Mouse (Mus musculus) brain, adult 2 months (tissue): ENCODE results near the gene Copz1.
A peak's percentile ranks its signal among the peaks of the same experiment; 100 is the strongest.
"Not testable (repeated sequence)": the region's sequence is repeated elsewhere in the genome, so short reads cannot be mapped to it uniquely, and the experiment has no call there.

Source experiments
- DNase-seq: peaks from one replicate; pipeline ENCODE4 v3.0.0; 2011; ENCODE audit warnings: low read depth, low spot score

Gene Copz1

DNA sequence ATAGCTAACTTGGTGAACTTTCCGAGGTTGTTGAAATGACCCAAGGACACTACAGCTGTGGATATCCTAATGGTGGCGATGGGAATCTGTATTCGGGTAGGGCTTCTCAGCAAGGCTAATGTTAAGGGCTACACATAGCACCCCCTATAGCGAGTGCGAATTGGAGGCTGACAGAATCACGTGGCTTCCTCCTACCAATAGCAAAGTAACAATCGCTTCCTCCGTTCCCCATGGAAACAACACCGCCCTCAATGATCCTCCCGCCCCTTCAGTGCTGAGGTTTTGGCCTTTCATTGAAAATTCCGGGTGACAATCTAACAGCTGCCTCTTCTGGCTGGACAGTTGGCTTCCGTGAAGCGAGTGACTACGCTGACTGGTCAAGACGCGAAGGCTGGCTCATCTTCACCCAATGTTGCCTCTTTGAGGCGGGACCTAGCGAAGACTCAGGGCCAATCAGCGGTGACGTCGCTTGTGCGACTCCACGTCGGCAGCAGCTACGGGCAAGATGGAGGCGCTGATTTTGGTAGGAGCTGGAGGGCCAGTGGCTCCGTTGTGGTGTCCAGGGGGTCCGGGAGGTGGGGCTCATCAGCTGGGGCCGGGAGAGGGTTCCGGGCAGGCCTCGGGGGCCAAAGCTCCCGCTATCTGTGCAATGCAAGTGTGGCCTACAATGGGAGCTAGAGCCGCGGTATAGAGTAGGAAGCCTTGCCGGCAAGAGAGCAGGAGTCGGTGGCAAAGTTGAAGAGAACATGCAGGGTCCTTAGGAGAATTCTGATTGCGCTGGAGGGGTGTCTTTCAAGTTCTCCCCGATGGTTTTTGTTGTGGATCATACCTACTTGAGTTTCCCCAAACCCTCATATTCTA is at the start of gene Copz1:
Gene Copz1 (plus strand): TSS at position 296 of the 861 bp plus-strand sequence.
- peak; percentile 100 for DNase-seq

DNA sequence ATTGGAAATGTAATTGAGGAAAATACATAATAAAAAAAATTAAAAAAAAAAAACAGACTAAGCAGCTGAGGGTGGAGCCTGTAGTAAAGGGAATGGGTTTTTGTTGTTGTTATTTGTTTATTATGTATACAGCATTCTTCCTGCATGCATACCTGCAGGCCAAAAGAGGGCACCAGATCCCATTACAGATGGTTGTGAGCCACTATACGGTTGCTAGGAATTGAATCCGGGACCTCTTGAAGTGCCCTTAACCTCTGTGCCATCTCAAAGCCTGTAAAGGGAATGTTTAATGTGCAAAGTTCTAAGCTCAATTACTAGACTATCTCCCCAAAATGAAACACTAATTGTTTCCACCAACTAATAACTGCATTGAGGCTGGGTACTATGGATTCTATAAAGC is 48.4 kb upstream of the Copz1 start:
- no peak for DNase-seq

GRCm38 (mm10) chr15:103227022-103227421 is 45.5 kb upstream of the Copz1 start:
- DNase-seq: no peak

GRCm38 (mm10) chr15:103227572-103227971 is 44.9 kb upstream of the Copz1 start:
- DNase-seq: no peak

DNA sequence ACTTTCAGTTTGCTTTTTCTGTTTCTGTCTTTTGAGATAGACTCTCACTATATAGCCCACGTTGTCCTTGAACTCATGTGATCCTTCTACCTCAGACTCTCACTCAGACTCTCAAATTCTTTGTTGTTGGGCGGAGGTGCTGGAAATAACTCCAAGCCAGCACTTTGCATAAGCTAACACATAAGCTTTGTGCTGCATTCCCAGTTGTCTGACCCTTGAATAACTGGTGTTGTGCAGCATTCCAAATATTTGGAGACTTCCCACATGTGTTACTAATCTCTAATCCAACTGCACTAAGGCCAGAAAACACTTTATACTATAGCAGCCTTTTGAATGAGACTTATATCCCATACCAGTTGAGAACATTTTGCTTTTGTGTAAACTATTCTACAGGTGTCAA is 43.6 kb upstream of the Copz1 start:
- DNase-seq: no peak

- peak; percentile 71 for DNase-seq
Measured at GRCm38 (mm10) chr15:103233119-103233518, 39.4 kb upstream of the Copz1 start.

- DNase-seq: no peak
Measured at GRCm38 (mm10) chr15:103237295-103237694, 35.2 kb upstream of the Copz1 start.

DNA sequence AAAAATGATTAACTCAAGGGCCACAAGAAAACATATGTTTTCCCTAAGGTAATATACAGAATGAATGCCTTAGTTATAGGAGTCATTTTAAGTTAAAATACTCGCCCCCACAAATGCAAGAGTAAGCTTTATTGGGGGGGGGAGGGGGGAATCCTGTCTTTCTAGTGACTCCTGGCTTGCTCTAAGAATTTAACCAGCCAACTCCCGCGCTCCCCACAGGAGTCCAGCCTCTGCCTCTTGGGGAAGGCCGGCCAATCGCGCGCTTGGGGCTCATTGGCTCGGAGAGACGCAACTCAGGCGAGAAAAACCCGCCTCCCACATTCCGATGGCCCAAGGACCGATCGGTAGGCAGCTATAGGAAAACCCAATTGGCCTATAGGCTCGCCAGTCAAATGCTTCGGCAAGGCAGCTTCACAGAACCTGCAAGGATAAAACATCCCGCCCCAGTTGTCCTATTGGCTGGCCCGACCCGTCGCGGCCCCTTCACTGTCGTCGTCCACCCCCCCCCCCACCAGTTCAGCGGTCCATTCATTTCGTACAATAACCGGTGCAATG is 33.3 kb upstream of the Copz1 start:
- peak; percentile 99 for DNase-seq

DNA sequence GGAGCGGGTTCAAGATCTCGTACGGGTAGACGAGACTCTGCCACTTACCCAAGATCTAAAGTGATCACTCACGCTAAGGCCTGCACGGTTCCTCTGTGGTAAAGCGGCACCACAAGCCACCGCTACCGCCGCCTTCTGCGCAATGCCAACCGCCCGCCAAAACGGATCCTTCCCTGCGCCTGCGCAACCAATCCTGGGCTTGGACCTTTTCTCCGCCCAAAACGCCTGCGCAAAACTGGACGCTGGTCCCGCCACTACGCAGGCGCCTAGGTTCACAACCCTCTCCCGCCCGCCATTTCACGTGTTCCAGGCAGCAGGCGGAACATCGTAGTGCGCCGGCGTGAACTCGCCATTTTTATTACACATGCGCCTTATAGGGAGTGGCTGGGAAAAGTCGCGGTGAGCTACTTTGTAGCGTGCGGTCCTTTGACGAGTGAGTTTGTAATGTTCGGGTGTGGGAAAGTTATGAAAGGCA is 32.8 kb upstream of the Copz1 start, which contains the start of gene Cbx5:
Gene Cbx5 (minus strand): TSS at position 132 of the 475 bp plus-strand sequence.
- peak; percentile 99 for DNase-seq

GRCm38 (mm10) chr15:103240160-103241028 is 32.1 kb upstream of the Copz1 start, which contains the start of gene Hnrnpa1:
Gene Hnrnpa1 (plus strand): TSS chr15:103240432.
- peak; percentile 100 for DNase-seq

DNA sequence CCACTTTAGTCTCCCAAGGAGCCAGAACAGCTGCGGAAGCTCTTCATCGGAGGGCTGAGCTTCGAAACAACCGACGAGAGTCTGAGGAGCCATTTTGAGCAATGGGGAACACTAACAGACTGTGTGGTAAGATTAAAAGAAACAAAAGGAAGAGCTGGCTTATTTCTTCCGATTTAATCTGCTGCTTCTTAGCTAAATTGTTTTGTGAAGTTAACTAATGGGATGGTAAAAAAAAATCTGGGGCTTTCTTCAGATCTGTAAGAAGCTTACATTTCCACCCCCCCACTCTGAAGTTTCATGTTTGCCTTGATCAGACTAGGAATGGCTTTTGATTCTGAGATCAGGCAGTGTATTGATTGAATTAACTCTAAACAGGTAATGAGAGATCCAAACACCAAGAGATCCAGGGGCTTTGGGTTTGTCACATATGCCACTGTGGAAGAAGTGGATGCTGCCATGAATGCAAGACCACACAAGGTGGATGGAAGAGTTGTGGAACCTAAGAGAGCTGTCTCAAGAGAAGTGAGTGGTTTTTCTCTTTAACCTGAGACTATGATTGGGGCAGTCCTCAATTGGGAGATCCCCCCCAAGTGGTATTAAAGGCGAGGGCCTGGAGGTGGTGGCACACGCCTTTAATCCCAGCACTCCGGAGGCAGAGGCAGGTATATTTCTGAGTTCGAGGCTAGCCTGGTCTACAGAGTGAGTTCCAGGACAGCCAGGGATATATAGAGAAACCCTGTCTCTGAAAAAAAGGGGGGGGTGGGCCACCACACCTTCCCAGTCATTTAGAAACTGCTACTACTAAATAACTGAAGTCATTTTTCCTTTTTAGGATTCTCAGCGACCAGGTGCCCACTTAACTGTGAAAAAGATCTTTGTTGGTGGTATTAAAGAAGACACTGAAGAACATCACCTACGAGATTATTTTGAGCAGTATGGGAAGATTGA is 31.2 kb upstream of the Copz1 start:
- DNase-seq: not testable (repeated sequence)

DNA sequence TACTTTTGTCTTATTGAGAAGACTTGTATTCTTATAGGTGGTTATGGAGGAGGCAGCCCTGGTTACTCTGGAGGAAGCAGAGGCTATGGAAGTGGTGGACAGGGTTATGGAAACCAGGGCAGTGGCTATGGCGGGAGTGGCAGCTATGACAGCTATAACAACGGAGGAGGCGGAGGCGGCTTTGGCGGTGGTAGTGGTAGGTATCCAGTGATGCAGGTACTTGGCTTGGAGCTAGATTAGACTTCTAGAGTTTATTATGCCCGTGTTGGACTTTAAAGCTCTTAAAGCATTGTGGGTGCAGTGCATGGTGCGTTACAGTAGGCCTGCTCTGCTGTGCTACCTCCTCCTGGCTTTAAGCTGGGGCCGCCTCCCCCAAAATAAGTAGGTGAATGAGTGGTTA is 29.6 kb upstream of the Copz1 start:
- DNase-seq: no peak

- DNase-seq: no peak
Measured at GRCm38 (mm10) chr15:103245616-103246015, 26.9 kb upstream of the Copz1 start.

GRCm38 (mm10) chr15:103247078-103247781 is 25.3 kb upstream of the Copz1 start:
- no peak for DNase-seq

DNA sequence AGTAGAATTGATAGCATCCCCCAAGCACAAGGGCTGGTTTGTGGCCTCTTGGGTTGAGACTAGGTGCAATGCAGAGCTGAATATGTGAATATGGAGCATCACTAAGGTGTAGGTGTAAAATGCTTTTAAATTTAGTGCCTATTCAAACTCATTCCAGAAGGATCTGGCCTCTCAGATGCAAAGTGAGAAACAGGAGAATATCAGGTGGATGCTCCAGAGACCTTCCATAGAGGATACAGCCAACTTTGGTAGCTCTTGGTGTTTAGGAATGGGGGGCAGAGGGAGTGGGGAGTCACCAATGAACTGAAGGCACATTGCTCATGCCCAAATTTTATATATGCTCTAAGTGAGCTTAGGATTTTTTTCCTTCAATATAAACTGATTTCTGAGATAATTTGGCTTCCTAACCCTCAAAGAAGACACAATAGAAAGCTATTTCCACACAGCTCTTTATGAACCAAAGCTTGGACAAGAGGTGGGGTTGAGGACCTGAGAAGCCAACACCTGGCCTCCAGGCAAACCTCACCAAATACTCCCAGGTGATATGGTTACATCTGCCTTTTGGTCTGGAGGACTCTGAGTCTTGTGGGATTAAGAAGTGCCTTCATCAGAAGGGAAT is 24.6 kb upstream of the Copz1 start:
- DNase-seq: no peak

GRCm38 (mm10) chr15:103248401-103249313 is 23.9 kb upstream of the Copz1 start:
- peak; percentile 29 for DNase-seq

GRCm38 (mm10) chr15:103249511-103249910 is 23.0 kb upstream of the Copz1 start:
- not testable (repeated sequence) for DNase-seq

GRCm38 (mm10) chr15:103250195-103250740 is 22.2 kb upstream of the Copz1 start:
- peak; percentile 47 for DNase-seq
